10 mouse cellular contexts compared by ENCODE assay signal in the genomic region with DNA sequence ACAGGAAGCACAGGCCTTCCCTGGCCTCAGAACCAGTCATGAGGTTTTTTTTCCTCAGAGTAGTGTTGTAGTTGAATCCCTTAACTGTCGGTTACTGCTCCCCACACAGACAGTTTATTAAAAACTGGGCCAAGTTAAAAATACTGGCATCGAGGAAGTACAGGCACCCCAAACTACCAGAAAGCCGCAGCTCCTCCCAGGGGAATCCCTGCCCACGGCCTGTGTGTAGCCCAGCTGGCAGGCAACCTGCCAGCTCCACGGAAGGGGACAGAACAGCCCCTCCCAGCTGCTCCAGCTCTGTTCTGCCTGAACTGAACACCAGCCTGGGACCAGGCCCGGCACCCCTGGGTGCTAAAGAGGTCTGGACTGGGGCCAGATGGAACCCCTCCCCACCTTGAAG. TPM values are rescaled to one million over a fixed set of nuclear protein-coding genes. Genes with fewer than 3 reads are reported as not detected.
DNase-seq lines count a peak whose midpoint lies in the region; ATAC-seq lines count a peak whose summit lies in the region.
"Had no signal": no experiment of that assay in that cellular context is flagged by ENCODE, and none has a peak within 500 bp of the region (broad histone marks: within the 10 kb centered on the region; RNA-seq: fewer than 3 reads in every experiment).

No protein-coding gene starts in this region.

- peaks cover 12% of the 10 kb centered on the region for H3K27me3 ChIP-seq in kidney, embryonic 16.5 days (ENCODE audit: insufficient read depth, low read length)

- H3K9ac ChIP-seq in kidney, embryonic 16.5 days (replicated peaks; ENCODE audit: low read length), result no peak overlapping the region
- H3K9ac ChIP-seq: midbrain, embryonic 12.5 days had no signal

- H3K4me2 ChIP-seq in kidney, embryonic 16.5 days (replicated peaks; ENCODE audit: low read depth, low read length), result no peak overlapping the region
- H3K4me2 ChIP-seq: midbrain, embryonic 12.5 days had no signal

- DNase-seq in kidney, postnatal 14 days, result peak; percentile 27
- DNase-seq in brain, adult 2 months (ENCODE audit: low read depth, low spot score), result peak; percentile 77
- peak; percentile 40 to 46 for DNase-seq in left cerebral cortex, adult 9 months (ENCODE audit: low spot score in 2 of 2)
- DNase-seq in right cerebral cortex, postnatal 10 days (ENCODE audit: low spot score in 2 of 2), result peak; percentile 66 to 68
- no peak for DNase-seq in thymus, adult 18-20 months
- DNase-seq in ovary, postnatal 10 days (ENCODE audit: low spot score), result no peak

- no peak overlapping the region for H3K27ac ChIP-seq in kidney, embryonic 16.5 days (ENCODE audit: low read length)
- H3K27ac ChIP-seq: heart, adult 2 months; midbrain, embryonic 12.5 days had no signal

- no peak for ATAC-seq in kidney, embryonic 16.5 days (ENCODE audit: low FRiP score, low TSS enrichment)
- no peak for ATAC-seq in erythroblast, adult 5-6 weeks (replicated peaks; ENCODE audit: low FRiP score, poor library complexity, severe bottlenecking)

- H3K9me3 ChIP-seq in kidney, embryonic 16.5 days (ENCODE audit: low read length), result no peaks in the 10 kb centered on the region
- H3K9me3 ChIP-seq: midbrain, embryonic 12.5 days had no signal

- H3K4me1 ChIP-seq in kidney, embryonic 16.5 days (ENCODE audit: insufficient read depth, low read length), result peaks cover 43% of the 10 kb centered on the region

- no peak overlapping the region for H3K4me3 ChIP-seq in kidney, embryonic 16.5 days (ENCODE audit: low read length)
- H3K4me3 ChIP-seq: heart, adult 2 months; midbrain, embryonic 12.5 days had no signal

- H3K36me3 ChIP-seq in kidney, embryonic 16.5 days (ENCODE audit: insufficient read depth, low read length), result no peaks in the 10 kb centered on the region
- H3K36me3 ChIP-seq: midbrain, embryonic 12.5 days had no signal

- WGBS in kidney, embryonic 16.5 days, result 54% methylated on average over 6 of the region's 6 CpGs

RNA-seq across cellular contexts. Expression of a gene that starts 11.3 kb away (rescaled TPM):
- 91.9 and 111 TPM in 2 replicates for polyA plus RNA-seq in kidney, embryonic 16.5 days (2015; fragmentation: Nextera tagmentation; extraction: Ambion mirVana)
- 2.5 TPM in 1 of 2 replicates, not detected in the other for total RNA-seq in erythroblast, adult 5-6 weeks (2015; ENCODE audit: low replicate concordance)
- total RNA-seq in erythroblast, adult 5-6 weeks (2017; ENCODE audit: low replicate concordance), result not detected in 2 replicates

Comparison
In these comparisons a context has a peak if more than half of its experiments do, and no peak if none do; other contexts are left out.
1. DNase-seq: peak in kidney, postnatal 14 days (single experiment), brain, adult 2 months (single experiment), left cerebral cortex, adult 9 months (2 of 2) and right cerebral cortex, postnatal 10 days (2 of 2); none in thymus, adult 18-20 months (0 of 2) and ovary, postnatal 10 days (single experiment).